Mouse (Mus musculus) natural killer cell, adult 2 months (primary cell): ENCODE results near the gene Disc1.

Experiments used
- DNase-seq, 2 experiments: peaks; one replicate each; pipeline ENCODE4 v3.0.0; 2022; ENCODE audit warnings: low spot score in 2 of 2

Disc1 gene

GRCm38 (mm10) chr8:125221062-125221461, 167.1 kb downstream of the Disc1 start:
- no peak for DNase-seq

GRCm38 (mm10) chr8:125223031-125223753, 169.2 kb downstream of the Disc1 start:
- no peak for DNase-seq

GRCm38 (mm10) chr8:125224271-125224699, 170.3 kb downstream of the Disc1 start:
- no peak for DNase-seq

- DNase-seq = peak in 1 of 2 experiments; percentile 7
Observed at GRCm38 (mm10) chr8:125225266-125225665, 171.3 kb downstream of the Disc1 start.

GRCm38 (mm10) chr8:125226989-125227624, 173.1 kb downstream of the Disc1 start:
- peak; percentile 12 to 21 for DNase-seq

GRCm38 (mm10) chr8:125230526-125231131, 176.6 kb downstream of the Disc1 start:
- DNase-seq = no peak

GRCm38 (mm10) chr8:125232724-125233123, 178.7 kb downstream of the Disc1 start:
- no peak for DNase-seq

- no peak for DNase-seq
Observed at GRCm38 (mm10) chr8:125235898-125236835, 182.2 kb downstream of the Disc1 start.

- no peak for DNase-seq
Observed at GRCm38 (mm10) chr8:125240763-125241162, 186.8 kb downstream of the Disc1 start.

- no peak for DNase-seq
Observed at GRCm38 (mm10) chr8:125242382-125242781, 188.4 kb downstream of the Disc1 start.

GRCm38 (mm10) chr8:125242921-125243320, 188.9 kb downstream of the Disc1 start:
- DNase-seq = no peak

- no peak for DNase-seq
Observed at GRCm38 (mm10) chr8:125246737-125247292, 192.8 kb downstream of the Disc1 start.

- no peak for DNase-seq
Observed at GRCm38 (mm10) chr8:125247349-125247748, 193.4 kb downstream of the Disc1 start.

GRCm38 (mm10) chr8:125252946-125253345, 199.0 kb downstream of the Disc1 start:
- DNase-seq = no peak

- DNase-seq = peak; percentile 5 to 43
Observed at GRCm38 (mm10) chr8:125253505-125254180, 199.6 kb downstream of the Disc1 start.

GRCm38 (mm10) chr8:125254188-125255005, 200.4 kb downstream of the Disc1 start:
- peak; percentile 39 to 61 for DNase-seq

GRCm38 (mm10) chr8:125255006-125255685, 201.2 kb downstream of the Disc1 start:
- DNase-seq = no peak

GRCm38 (mm10) chr8:125257660-125258059, 203.7 kb downstream of the Disc1 start:
- DNase-seq = no peak

- DNase-seq = no peak
Observed at GRCm38 (mm10) chr8:125258806-125259500, 205.0 kb downstream of the Disc1 start.
